Mouse (Mus musculus) B cell, adult 2 months (primary cell): ENCODE results near the gene Krt14.
"Not testable (repeated sequence)": the region's sequence is repeated elsewhere in the genome, so short reads cannot be mapped to it uniquely, and the experiment has no call there.

Experiments
- DNase-seq, 2 experiments: peaks; one replicate each; pipeline ENCODE4 v3.0.0; 2022

The Krt14 gene

DNA sequence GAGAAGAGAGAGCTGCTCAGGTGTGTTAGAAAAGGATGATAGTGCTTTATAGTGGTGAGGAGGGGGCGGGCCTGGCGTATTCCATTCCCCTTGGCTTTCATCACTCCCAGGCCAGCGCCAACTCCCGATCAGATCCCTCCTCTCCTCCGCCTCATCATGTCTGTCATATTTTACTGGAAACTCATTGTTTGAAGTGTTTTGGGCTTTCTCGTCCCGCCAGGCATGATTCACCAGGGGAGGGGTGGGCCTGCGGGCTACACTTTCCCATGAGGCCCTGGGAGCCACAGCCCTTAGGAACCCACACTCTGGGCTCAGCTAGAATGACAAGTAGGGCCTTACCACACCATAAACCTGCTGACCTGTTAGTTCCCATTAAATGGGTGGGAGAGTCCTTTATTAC, at the start of gene Krt14:
Gene Krt14, minus strand, starts transcription at position 51 of the 400 bp plus-strand sequence.
- DNase-seq: no peak

DNA sequence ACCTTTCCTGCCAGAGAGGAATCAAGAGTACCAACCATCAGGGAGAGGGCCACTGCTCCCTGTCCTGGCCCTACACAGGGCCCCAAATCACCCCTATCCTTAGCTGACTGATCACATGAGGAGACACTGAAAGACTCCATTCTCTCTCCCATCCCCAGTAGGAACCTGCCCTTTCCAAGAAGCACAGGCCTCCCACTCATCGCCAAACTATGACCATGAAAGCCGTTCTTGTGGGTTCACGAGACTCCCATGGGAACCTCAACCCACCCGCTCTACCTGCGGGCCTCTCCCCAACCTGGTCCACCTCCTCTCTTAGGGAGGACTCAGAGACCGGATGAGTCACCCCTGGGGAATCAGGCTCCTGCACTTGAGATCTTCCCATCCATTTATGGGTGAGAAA, 48.2 kb upstream of the Krt14 start:
- DNase-seq: no peak

DNA sequence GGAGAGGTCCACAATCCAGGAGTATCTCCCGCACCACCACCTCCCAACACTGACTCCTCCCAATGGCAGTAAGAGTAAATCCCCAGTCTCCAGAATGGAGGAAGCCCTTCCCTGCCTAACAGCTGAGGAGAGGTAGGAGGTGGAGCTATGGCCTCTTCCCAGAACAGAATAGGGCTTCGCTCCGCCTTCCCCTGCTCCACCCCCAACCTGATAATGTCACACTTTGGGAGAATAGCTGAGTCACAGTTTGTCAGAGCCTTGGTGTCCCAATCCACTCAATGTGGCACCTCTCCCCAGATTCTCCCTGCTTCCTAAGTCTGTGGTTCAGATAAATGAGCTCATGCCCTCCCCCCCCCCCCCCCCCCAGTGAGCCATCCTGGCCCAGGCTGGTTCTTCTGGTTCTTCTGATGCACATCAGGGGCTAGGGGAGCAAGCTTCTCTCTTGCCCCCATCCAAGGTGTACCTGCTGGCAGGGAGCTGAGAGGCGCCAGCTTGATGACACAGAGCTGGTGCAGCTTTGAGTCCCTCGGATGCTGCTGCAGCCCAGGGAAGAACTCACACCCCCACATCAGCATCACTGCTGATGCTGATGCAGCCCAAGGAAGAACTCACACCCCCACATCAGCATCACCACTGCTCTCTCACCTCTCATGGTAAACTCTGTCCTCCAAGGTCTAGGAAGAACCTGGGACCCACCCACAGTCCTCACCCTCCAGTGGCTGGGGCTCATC, 47.2 kb upstream of the Krt14 start:
- no peak for DNase-seq

DNA sequence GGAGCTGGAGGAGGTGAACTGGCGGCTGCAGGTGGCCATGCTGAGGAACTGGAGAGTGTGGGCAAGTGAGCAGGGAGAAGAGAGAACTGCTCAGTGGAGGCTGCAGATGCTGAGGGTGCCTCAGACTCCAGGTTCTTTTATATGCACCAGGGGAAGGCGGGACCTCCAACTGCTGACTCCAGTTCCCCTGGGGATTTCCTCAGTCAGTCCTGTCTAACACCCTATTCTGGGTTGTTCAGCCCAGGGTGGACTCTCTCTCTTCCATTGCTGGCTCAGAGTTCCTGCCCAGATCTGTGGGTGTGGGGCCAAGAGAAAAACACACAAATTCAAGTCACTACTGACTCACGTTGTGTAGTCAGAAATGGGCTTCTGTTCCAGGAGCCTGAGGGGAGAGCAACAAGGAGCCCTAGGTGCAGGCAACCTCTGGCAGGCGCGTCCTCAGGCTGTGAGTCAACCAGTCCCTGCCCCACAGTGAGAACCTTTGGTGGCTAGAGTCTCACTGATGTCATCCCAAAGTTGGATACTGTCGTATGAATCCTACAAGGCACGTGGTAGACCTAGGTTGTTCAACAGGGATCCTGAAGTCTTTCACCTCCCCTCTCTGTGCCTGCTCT, 41.6 kb upstream of the Krt14 start, which contains the start of gene Krt16:
Gene Krt16, minus strand, starts transcription at position 51 of the 614 bp plus-strand sequence.
- DNase-seq: no peak

DNA sequence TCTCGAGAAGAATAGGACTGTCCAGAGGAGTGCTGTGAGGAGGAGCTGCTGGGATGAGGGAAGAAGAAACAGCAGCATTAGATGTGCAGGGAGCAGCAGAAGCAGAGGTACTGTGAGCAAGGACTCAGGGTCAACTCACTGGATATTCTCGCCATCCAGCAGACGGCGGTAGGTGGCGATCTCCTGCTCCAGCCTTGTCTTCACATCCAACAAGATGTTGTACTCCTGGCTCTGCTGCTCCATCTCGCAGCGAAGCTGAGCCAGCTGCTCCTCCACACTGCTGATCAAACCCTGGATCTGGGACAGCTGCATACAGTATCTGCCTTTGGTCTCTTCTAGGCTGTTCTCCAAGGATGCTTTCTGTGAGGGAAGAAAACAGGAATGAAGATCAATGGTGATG, 39.1 kb upstream of the Krt14 start:
- not testable (repeated sequence) for DNase-seq

DNA sequence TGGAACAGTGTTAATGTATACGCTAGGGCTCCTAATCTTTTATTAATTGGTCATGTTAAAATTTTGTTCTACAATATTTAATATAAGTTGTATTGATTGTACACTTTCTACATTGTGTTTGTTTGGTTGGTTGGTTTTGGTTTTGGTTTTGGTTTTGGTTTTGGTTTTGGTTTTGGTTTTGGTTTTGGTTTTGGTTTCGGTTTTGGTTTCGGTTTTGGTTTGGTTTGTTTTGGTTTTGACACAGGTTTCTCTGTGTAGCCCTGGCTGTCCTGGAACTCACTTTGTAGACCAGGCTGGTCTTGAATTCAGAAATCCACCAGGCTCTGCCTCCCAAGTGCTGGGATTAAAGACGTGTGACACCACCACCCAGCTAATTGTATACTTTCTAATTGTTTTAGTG, 32.9 kb upstream of the Krt14 start:
- peak; percentile 7 to 10 for DNase-seq

DNA sequence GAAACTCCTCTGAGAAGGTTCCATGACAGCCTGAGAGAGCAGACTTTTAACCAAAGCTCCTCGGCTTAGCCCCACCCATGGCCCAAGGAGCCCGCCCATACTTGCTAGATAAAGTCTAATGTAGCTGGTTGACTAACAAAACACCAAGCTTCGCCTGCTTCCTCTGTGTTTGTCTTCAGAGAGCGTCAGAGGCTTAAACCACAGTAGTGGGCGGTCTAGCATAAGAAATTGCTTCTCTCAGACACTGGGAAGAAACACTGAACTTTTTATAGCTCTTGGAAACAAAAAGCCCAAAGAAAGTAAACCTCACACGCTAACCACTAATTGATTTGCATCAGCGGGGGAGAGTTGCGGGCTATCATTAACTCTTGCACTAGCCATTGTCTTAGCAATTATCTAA, 14.4 kb upstream of the Krt14 start:
- DNase-seq: no peak

DNA sequence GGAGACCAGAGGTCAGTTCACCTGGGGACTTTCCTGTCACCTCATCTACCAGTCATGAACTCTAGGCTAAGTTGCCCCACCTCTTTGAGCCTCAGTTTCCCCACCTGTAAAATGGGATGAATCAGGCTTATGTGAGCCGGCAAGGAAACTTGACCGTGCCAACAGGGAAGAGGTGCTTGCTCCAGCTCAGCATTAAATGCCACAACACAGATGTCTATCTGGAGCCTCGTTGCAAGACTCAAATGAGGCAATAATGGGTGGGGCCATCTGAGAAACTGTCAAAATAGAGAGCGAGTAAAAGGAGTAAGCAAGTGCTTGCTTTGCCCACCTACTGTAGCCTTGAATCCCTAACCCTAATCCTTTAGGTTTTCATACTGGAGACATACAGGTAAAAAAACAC, 12.0 kb upstream of the Krt14 start:
- DNase-seq: no peak

DNA sequence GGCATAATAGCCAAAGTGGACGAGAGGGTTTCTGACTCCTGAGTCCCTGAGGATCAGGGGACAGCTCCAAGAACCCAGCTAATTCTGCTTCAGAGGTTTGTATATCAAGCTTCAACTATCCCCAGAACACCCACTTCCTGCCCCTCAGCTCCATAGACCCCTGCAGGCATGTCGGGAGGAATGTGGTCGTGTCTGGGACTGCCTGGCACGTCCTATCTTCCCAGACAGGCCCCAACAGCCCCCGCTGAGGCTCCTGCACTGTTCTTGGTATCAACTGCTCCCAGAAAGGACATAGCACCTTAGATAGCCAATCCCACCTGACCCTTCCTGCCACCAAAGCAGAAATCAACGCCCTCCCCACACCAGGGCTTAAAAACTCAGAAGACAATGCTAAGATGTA, 1.2 kb upstream of the Krt14 start:
- no peak for DNase-seq

DNA sequence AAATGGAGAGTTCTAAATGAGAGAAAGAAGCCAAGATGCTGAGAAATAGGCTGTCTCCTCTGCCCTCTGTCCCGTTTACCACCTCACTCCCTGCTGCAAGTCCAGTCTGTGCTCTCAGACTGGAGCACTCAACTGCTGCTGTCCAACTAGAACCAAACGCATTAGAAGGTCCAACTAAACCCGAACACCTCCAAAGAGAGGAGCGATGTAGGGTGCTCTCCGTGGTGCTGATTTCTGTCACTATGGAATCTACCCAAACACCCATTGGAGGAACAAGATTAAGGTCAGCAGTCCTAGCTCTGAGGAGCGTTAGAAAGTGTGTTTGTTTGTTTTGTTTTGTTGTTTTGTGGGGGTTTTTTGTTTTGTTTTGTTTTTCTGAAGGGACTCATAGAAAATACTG, 3.9 kb downstream of the Krt14 start:
- DNase-seq: no peak

DNA sequence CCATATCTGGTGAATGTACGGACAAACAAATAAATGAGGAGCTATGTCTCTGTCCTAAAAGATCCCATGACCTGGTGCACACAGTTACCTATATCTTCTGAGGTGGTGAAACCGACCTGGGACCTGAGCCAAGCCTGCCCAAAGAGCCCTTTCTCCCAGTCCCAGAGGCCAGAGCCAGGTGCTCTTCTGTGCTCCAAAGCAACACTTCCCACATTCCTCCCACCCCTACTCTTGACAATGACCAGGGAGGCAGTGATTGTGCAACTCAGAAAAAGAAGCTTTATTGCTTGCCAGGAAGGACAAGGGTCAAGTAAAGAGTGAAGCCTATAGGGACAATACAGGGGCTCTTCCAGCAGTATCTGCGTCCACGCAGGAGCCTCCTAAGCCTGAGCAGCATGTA, 4.4 kb downstream of the Krt14 start:
- DNase-seq: no peak

DNA sequence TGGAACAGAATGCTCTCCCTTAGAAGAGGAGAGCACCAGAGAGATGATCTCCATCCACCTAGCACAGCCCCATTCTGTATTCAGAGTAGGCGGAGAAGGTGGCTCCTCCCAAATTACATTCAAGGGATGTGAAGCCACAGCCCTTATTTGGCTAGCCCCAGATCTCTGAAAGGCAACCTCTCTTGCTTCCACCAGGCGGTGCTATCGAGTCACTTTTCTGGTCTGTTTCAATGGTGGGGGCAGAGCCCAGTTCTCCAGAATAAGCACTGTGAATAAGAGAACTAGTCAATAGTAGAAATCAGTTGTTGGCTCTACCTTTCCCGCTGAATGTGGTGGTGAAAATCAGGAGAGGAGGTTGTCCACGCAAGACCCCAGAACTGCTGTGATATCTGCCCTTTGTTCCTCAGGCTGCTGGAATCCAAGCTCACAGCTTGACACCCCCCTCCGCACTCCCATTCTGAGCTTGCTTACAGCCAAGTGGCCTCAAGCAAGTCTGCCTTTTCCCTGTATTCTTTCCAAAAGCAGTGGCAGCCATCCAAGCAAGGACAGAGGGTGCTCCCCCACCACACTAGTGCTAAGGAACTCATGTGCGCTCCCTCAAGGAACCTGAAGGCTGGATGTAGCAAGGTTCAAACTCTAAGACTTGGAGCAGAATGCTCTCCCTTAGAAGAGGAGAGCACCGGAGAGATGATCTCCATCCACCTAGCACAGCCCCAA, 7.1 kb downstream of the Krt14 start:
- DNase-seq: peak; percentile 4 to 8

DNA sequence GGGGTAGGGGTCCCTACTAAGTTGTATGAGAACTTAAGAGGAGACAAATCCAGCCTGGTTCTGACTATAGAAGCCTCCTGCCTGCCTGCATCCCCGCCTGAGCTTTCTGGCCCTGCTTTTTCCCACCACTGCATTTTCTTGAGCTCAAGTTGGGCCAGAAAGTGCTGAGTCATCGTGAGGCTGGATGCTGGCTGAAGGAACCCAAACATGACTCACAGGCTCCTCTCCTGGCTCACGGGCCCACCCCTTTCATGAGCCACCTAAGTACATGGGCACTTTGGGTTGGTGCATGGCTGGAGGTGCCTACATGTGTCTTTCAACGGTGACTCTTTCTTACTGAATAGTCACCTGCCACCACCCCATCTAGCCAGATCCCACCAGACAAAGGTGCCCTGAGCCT, 8.7 kb downstream of the Krt14 start:
- no peak for DNase-seq

DNA sequence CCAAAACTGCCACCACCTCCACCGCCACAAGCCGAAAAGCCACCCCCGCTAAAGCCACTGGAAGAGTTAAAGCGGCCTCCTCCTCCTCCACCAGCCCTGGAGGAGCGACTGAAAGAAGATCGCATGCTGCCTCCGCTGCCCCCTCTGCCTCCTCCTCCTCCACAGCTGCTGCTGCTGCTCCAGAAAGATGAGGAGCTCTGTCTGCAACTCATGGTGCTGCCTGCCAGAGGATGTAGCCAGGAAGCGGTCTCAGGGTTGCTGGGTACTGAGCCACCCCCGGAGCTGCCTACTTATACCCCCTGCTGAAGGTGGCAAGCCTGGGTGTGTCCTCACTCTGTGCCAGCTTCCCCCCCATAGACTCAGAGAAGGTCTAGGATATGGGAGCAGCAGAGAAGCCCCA, 14.4 kb downstream of the Krt14 start, which contains the start of gene Krt9:
Gene Krt9, minus strand, starts transcription at position 255 of the 400 bp plus-strand sequence.
- no peak for DNase-seq

DNA sequence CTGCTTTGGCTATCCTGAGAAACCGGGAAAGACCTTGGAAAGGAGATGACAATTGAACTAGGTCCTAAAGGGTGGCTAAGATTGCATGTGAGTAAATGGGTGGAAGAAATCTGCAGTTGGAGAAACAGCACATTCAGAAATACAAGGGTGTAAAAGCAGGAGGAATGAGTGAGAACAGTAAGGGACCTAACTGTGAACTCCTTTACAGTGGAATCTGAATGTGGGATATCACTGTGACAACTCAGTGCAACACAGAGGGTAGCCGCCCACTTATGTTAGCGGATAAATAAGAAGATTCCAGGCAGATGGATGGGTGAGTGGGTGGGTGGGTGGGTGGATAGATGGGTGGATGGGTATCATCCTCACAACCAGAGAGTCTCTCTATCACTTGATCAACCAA, 15.5 kb downstream of the Krt14 start:
- no peak for DNase-seq

DNA sequence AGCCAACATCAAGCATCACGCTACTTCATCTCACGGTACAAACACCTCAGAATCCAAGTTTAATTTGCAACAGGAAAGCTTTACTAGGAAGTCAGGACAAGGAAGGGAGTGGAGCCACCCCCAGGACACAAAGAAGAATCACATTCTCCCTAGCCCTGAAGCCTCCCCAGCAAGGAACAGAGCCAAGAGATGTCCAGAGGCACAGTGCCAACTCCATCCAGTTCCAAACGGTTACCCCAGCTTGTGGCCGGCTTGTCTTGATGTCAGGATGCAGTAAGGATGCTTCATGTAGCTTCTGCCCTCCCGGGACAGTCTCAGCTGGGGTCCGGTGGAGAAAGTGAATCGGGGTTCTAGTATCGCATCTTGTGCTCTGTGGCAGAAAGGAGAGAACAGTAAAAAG, 20.6 kb downstream of the Krt14 start:
- no peak for DNase-seq

DNA sequence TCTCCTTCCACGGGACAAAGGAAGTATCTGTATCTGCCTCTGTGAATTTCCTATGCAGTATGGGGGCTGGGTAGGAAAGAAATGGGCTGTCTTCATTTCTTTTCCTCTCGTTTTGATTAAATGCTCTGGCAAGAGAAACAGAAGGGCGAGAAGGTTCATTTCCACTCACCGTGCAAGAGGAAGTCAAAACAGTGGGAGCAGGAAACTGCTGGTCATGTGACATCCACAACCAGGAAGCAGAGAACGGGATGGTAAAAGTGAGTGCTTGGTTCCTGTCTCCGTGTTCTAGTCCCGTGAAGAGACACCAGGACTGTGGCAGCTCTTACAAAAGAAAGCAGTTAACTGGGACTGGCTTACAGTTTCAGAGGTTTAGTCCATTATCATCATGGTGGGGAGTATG, 25.6 kb downstream of the Krt14 start:
- no peak for DNase-seq

DNA sequence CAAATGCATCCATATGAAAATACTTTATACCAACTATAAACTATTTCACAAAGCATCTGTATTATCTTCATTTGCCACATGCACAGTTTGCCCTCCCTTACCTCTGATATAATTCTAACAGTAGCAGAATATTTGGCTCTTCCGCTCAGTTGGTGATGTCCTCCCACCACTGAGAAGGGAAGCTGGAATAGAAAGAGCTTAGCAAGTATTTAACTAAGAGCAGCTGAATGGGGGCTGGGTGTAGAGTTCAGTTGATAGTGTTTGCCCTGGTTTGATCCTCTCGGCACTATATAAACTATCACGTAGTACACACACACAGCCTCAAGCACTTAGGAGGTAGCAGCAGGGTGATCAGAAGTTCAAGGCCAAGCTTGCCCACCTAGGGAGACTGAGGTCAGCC, 28.1 kb downstream of the Krt14 start:
- DNase-seq: no peak

DNA sequence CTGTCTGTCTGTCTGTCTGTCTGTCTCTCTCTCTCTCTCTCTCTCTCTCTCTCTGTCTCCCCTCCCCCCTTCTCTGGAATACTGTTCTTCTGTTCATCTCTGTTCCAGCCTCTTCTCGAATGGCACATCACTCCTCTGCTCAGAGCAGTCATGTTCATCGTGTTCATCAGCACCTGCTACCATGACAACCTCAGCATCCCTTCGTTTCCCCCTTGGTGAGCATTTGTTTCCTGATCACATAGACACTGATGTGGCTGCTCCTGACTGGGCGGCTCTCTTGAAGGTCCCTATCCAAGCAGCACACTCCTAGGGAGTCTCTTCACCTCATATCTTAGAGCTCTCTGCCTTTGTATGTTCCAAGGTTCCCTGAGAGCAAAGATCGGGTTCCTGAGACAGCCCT, 29.0 kb downstream of the Krt14 start:
- no peak for DNase-seq

DNA sequence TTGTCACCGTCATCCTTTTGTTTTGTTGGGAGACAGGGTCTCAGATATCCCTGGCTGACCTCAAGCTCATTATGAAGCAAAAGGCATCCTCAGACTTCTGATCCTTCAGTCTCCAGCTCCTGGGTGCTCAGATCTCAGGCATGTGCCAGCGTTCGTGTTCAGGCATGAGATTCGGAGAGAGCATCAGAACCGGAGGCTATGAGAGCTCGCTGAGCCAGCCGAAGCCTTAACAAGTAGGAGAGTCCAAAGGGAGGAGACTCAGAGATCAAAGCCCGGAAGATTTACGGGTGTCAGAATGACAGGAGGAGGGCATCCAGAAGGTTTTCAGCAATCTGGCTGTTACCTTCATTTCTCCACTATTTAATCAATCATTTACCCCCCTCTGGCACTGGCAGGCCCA, 30.6 kb downstream of the Krt14 start:
- DNase-seq: no peak

DNA sequence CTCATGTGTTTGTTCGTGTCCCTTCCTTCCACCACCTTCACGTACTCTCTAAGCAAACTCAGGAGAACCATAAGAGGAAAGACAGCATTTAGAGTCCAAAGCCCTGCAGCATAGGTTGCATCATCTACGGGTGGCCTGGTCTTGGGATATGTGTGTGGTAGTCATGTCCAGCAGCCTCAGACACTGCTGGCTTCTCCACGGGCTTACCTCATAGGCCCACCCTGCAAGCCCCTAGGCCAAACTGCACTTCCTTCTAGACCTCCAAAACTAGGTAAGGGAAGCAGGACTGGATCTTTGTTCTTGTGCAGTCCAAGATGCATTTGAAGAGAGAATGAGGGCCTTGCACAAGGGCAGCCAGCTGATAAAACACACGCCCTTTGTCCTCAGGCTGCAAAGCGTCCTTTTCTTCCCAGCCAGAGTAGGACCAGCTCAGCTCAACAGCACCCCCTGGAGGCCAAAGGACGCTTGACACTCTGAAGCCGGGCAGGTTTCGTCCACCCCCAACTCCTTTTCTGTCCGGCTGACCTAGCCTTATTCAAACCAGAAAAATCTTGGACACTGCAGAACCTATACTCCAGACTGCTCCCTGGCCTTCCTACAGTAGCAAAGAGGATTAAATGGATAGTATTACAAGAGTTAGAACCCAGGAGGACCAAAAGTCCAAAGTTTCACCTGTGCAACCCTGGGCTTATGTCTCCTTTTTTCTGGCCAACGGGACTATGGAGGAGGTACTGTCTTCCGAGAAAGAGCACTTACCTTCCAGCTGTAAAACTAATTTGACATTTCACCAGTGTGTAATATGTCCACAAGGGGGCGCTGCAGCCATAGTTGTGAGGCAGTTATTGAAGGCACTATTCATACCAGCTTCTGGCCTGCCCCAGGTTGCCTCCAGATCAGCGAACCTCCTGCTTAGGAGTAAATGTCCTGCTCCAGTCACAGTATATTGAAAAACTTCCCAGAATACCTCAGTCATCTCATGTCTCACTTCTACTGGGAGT, 38.3 kb downstream of the Krt14 start:
- peak; percentile 56 to 59 for DNase-seq

DNA sequence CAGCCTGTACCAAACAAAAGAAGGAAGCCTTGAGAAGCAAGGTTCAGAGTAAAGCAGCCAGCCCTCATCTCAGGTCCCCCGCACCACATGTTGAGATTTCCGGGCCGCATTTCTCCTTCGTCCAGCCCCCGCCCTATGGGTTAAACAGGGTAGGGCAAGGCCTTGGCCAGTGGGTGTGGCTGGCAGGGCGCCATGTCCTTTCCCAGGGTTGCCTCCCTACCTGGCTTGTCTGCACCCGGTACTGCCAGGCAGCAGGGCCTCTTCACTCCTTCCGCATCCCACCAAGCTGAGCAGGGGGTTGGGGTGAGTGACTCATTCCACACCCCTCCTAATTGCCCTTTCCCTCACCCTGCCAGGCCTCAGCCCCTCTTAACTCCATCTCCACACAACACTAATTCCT, 39.3 kb downstream of the Krt14 start:
- no peak for DNase-seq

DNA sequence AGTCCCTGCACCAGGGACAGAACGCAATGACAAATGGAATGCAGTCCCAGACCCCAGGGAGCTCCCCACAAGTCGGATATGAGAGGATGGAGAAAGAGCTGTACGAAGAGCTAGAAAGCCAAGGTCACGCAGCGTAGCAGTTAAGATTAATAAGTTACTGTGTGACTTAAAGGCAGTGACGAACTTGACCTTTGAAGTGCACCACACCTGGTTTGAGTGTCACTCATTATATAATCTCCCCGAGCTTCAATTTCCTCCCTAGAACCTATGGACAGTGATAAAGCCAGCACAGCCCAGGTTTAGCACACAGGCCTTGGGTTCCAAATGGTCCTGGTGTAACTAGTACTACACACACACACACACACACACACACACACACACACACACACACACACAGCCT, 43.0 kb downstream of the Krt14 start:
- DNase-seq: no peak
